Mouse (Mus musculus): ENCODE results near the gene Lrrc32.

Gene Lrrc32

GRCm38 (mm10) chr7:98489131-98489530 is at the start of gene Lrrc32:
Lrrc32 (plus strand) TSS chr7:98489283.
- no peak for DNase-seq

DNA sequence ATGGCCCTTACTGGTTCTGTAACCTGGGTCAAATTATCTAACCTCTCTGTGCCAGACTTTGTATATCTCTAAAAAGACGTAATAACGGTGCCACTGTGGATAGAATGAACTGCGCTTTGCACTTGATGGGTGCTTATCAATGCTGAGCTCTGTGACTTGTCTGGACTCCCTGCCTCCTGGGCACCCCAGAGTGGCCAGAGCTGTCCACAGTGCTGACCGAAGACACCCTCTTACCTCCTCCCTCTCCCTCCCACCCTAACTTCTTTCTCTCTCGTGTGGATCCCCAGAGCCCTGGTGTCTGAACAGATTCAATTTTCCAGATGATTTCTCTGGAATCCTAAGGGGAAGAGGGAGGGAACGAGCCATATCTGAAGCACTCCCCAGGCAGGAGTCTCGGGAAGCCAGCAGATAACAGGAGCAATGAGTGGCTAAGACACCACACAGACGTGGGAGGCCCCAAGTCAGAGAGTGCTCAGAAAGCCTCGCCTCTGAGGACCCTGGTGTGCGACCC is 49.1 kb upstream of the Lrrc32 start, which contains the start of gene Gucy2d:
Gucy2d (plus strand) TSS at position 461 of the 511 bp plus-strand sequence.
- no peak for DNase-seq

DNA sequence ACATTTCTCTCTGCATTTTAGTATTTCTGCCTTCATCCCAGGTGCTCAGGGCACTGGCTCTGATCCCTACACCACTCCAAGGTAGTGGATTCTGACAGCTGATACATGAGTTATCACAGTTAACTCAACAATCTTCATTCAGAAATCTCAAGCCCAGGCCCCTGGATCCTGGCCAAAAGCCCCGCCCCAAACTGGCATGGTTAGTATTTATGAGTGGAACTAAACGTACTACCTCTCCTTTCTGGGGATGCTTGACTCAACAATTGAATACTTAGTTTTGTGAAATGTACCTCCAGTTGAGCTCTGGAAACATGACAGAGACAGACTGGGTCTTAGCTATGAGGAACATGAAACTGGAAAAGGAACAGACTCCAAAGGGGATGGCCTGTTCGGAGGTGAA is 42.2 kb upstream of the Lrrc32 start:
- no peak for DNase-seq

GRCm38 (mm10) chr7:98447585-98448308 is 41.3 kb upstream of the Lrrc32 start:
- peak; percentile 12 for DNase-seq

GRCm38 (mm10) chr7:98448309-98448630 is 40.8 kb upstream of the Lrrc32 start:
- no peak for DNase-seq

- no peak for DNase-seq
These were observed 39.4 kb upstream of the Lrrc32 start for GRCm38 (mm10) chr7:98449696-98450095.

GRCm38 (mm10) chr7:98454397-98455120 is 34.5 kb upstream of the Lrrc32 start:
- DNase-seq: no peak

- no peak for DNase-seq
These were observed 28.8 kb upstream of the Lrrc32 start for GRCm38 (mm10) chr7:98460319-98460718.

DNA sequence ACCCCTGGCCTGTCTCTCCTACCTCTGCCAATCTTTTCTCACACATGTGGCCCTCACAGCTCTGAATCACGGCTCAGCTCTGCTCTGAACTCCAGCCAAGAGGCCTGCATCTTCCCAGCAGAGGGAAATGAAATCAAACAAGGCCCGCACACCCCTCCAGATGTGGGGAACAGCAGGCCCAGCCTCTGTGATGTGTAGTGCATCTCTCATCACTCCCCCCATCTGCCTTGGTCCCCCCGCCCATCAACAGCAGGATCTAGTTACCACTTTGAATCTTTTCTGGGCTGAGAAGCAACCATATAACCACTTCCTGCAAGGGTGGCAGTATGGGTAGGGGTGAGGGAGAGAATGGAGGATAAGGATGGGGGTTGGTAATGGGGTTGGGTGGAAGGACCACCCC is 20.0 kb upstream of the Lrrc32 start:
- no peak for DNase-seq

DNA sequence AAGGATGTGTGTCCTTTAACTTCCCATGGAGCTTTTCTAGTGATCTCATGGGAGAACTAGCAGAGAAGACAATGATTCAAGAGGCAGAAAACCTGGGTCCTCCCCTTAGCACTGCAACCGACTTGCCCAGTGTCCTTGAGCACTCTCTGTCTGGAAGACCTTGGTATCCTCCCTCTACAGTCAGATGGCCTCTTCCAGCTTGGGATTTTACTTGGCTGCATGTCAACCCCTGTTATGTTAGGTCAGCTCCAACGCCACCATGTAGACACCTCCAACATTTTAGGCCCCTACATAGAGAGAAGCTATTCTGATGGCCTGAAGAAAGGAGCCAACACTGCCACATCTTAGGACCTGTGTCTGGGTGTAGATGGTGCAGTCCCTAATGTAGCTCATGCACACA is 16.6 kb upstream of the Lrrc32 start:
- DNase-seq: no peak

DNA sequence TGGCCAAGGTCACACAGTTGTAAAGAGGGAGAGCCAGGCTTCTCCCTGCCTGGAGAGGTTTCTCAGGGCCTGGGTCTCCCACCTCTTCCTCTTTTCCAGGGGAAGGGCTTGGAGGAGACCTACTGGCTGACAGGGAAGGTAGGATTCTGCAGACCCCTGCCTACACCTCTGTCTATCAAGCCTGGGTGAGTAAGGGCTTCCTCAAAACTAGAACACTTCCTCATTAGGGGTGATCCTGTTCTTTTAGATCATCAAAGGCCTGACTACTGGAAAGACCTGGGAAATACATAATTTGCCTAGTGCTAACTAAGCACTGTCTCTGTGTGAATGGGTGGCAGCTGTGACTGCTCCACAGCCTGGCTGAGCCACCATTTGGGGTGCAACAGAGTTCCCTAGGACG is 14.5 kb upstream of the Lrrc32 start:
- no peak for DNase-seq

DNA sequence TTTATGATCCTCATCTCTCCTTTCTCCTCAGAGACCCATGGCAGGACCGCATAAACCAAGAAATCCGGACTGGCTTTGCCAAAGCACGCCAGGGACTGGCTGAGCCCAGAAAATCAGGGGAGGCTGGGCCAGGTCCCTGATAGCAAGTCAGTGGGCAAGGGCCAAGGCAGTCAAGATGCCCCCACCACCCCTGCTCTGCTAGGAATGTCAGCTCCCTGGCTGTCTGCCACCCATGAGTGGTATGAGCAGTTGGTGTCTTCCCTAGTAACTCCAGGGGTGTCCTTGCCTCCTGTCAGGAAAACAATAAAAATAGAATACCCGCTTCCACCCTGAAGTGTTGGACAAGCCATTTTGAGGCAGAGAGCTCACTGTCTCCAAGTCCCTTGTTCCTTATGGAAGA is 11.9 kb upstream of the Lrrc32 start:
- DNase-seq: no peak

- DNase-seq: no peak
These were observed 8.6 kb upstream of the Lrrc32 start for GRCm38 (mm10) chr7:98480481-98480880.

DNA sequence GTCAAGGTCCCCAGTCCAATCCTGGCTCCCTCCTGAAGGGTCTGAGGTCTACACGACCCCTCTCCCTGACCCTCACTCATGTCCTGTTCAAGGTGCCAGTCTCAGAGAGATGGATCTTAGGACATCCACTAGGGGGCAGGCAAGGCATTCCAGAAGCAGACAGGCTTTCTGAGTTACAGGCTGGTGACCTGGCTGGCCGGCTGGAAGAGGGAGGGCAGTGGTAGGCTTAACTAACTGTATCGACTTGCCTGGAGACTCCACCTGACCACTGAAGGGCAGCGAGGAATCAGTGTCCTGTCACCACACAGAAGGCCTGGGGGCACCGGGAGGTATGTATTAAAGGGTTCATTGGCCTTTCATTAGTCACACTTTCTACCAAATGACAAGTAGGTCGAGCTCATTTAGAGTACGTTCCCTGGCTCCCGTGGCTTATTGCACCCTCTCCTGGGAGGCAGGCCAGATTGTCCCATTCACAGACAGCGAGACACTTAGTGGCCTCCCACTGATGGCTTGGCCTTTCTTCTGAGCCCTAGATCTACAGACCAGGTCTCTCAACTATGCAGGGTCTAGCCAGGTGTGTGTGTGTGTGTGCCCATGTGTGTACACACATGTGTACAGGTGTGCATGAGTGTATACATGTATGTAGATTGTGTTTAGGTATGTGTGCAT is 7.9 kb upstream of the Lrrc32 start:
- DNase-seq: peak; percentile 73

GRCm38 (mm10) chr7:98481861-98482260 is 7.2 kb upstream of the Lrrc32 start:
- DNase-seq: no peak

- no peak for DNase-seq
These were observed 6.4 kb upstream of the Lrrc32 start for GRCm38 (mm10) chr7:98482551-98483267.

DNA sequence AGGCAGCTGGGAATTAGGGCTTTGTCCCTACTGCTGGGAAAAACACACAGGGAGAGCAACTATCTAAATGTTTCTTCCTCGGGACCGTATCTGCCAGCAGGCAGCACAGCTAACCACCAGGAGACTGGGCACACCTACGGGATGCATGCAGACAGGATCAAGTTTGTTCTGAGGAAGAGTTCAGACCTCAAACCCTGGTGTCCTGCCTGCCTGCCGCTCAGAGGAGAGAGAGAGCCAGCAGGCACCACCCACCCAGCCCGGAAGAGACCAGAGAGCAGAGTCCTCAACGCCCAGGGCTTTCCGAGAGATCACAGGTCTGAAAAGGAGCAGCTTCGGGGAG is 5.8 kb upstream of the Lrrc32 start:
- no peak for DNase-seq

DNA sequence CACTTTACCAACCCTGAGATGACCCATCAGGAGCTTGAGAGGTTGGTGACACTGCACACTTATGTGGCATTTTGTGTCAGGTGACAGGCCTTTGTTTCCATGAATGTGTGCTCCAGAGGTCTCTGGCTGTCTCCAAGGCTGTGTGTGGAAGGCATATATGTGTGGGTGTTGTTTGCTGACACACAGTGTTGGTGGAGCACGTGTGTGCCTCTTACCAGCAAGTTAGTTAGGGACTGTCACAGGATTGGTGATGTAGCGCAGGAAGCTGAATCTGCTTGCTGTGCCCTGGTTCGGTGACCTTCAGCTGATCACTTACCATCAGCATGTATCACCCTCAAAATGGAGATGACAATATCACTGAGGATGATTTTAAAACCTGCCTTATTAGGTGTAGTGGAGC is 4.2 kb upstream of the Lrrc32 start:
- DNase-seq: no peak

GRCm38 (mm10) chr7:98485508-98485907 is 3.6 kb upstream of the Lrrc32 start:
- DNase-seq: peak; percentile 58

- DNase-seq: no peak
These were observed 2.6 kb upstream of the Lrrc32 start for GRCm38 (mm10) chr7:98486471-98486917.

- no peak for DNase-seq
These were observed 1.7 kb upstream of the Lrrc32 start for GRCm38 (mm10) chr7:98487202-98487980.

GRCm38 (mm10) chr7:98488398-98489130 is 519 bp upstream of the Lrrc32 start:
- DNase-seq: no peak
